Mouse (Mus musculus): Measurements from ENCODE around the gene Clec2i. TPM values are rescaled to one million over a fixed set of nuclear protein-coding genes. Genes with fewer than 3 reads are reported as not detected.

Gene Clec2i
- total and polyA plus RNA-seq, 2 experiments from 2014 or later: not detected

GRCm38 (mm10) chr6:128855477-128855876 is 31.9 kb upstream of the Clec2i start:
- H3K27ac ChIP-seq (ENCODE audit: low read depth): no peak overlapping the region
- WGBS: 71% methylated on average over 1 of the region's 1 CpGs
- no peak for DNase-seq (ENCODE audit: low spot score)

GRCm38 (mm10) chr6:128856250-128856649 is 31.1 kb upstream of the Clec2i start:
- Histone ChIP-seq H3K36me3 (replicated peaks; ENCODE audit: control insufficient read depth, insufficient read depth, low read length) (no peaks in the 10 kb centered on the region), H3K9me3 (replicated peaks; ENCODE audit: control insufficient read depth, low read length) (no peaks in the 10 kb centered on the region), H3K27ac (ENCODE audit: low read depth) (no peak overlapping the region), H3K9ac (replicated peaks; ENCODE audit: low read depth, low read length) (no peak overlapping the region), H3K4me2 (ENCODE audit: low read depth, low read length) (no peak overlapping the region), H3K27me3 (ENCODE audit: control insufficient read depth, insufficient read depth, low read length) (no peaks in the 10 kb centered on the region), H3K4me3 (ENCODE audit: low read depth, low read length) (no peak overlapping the region), H3K4me1 (ENCODE audit: control insufficient read depth, insufficient read depth) (0 out of 2 replicates have a peak, but pooled peaks cover 5% of the 10 kb centered on the region)
- DNase-seq (ENCODE audit: low spot score): peak; percentile 73
- ATAC-seq (ENCODE audit: insufficient read depth, low read depth): peak; percentile 82
- WGBS: 17% methylated on average over 5 of the region's 5 CpGs
- TF ChIP-seq CTCF (IDR thresholded peaks at IDR 0.05; ENCODE audit: low read depth): no peak
- peak; percentile 30; the same call in 1 of the 2 replicates for TF ChIP-seq EP300 (IDR thresholded peaks at IDR 0.05; ENCODE audit: low read depth)

More at GRCm38 (mm10) chr6:128855477-128855876, 31.9 kb upstream of the Clec2i start:
- no peak overlapping the region for H3K4me3 ChIP-seq (ENCODE audit: low read depth, low read length)
- H3K36me3 ChIP-seq (replicated peaks; ENCODE audit: control insufficient read depth, insufficient read depth, low read length): no peaks in the 10 kb centered on the region
- no peak overlapping the region for H3K9ac ChIP-seq (replicated peaks; ENCODE audit: low read depth, low read length)
- no peaks in the 10 kb centered on the region for H3K27me3 ChIP-seq (ENCODE audit: control insufficient read depth, insufficient read depth, low read length)
- no peak for ATAC-seq (ENCODE audit: insufficient read depth, low read depth)
- H3K4me2 ChIP-seq (ENCODE audit: low read depth, low read length): no peak overlapping the region
- H3K9me3 ChIP-seq (replicated peaks; ENCODE audit: control insufficient read depth, low read length): no peaks in the 10 kb centered on the region
- no peak for TF ChIP-seq EP300 (IDR thresholded peaks at IDR 0.05; ENCODE audit: low read depth)
- TF ChIP-seq CTCF (IDR thresholded peaks at IDR 0.05; ENCODE audit: low read depth): no peak
- peaks cover 8% of the 10 kb centered on the region; the same call in 1 of the 2 replicates for H3K4me1 ChIP-seq (ENCODE audit: control insufficient read depth, insufficient read depth)

GRCm38 (mm10) chr6:128857976-128858375 is 29.4 kb upstream of the Clec2i start:
- Histone ChIP-seq H3K9me3 (replicated peaks; ENCODE audit: control insufficient read depth, low read length) (no peaks in the 10 kb centered on the region), H3K27me3 (ENCODE audit: control insufficient read depth, insufficient read depth, low read length) (no peaks in the 10 kb centered on the region), H3K4me2 (ENCODE audit: low read depth, low read length) (no peak overlapping the region), H3K36me3 (replicated peaks; ENCODE audit: control insufficient read depth, insufficient read depth, low read length) (no peaks in the 10 kb centered on the region), H3K27ac (ENCODE audit: low read depth) (no peak overlapping the region), H3K4me1 (ENCODE audit: control insufficient read depth, insufficient read depth) (0 out of 2 replicates have a peak, but pooled peaks cover 5% of the 10 kb centered on the region), H3K4me3 (ENCODE audit: low read depth, low read length) (no peak overlapping the region), H3K9ac (replicated peaks; ENCODE audit: low read depth, low read length) (no peak overlapping the region)
- ATAC-seq (ENCODE audit: insufficient read depth, low read depth): no peak
- TF ChIP-seq EP300 (IDR thresholded peaks at IDR 0.05; ENCODE audit: low read depth) (no peak), CTCF (IDR thresholded peaks at IDR 0.05; ENCODE audit: low read depth) (no peak)
- no peak for DNase-seq (ENCODE audit: low spot score)
- WGBS: 85% methylated on average over 2 of the region's 2 CpGs

GRCm38 (mm10) chr6:128868861-128869260 is 18.5 kb upstream of the Clec2i start:
- ATAC-seq (ENCODE audit: insufficient read depth, low read depth): no peak
- H3K9me3 ChIP-seq (replicated peaks; ENCODE audit: control insufficient read depth, low read length): no peaks in the 10 kb centered on the region
- no peaks in the 10 kb centered on the region for H3K27me3 ChIP-seq (ENCODE audit: control insufficient read depth, insufficient read depth, low read length)
- H3K27ac ChIP-seq (ENCODE audit: low read depth): no peak overlapping the region
- H3K9ac ChIP-seq (replicated peaks; ENCODE audit: low read depth, low read length): no peak overlapping the region
- WGBS: 32% methylated on average over 3 of the region's 3 CpGs
- no peaks in the 10 kb centered on the region for H3K36me3 ChIP-seq (replicated peaks; ENCODE audit: control insufficient read depth, insufficient read depth, low read length)
- TF ChIP-seq EP300 (IDR thresholded peaks at IDR 0.05; ENCODE audit: low read depth) (no peak), CTCF (IDR thresholded peaks at IDR 0.05; ENCODE audit: low read depth) (no peak)
- no peak overlapping the region for H3K4me2 ChIP-seq (ENCODE audit: low read depth, low read length)
- no peak for DNase-seq (ENCODE audit: low spot score)
- no peak overlapping the region for H3K4me3 ChIP-seq (ENCODE audit: low read depth, low read length)
- H3K4me1 ChIP-seq (ENCODE audit: control insufficient read depth, insufficient read depth): no peaks in the 10 kb centered on the region

- H3K4me3 ChIP-seq (ENCODE audit: low read depth, low read length): no peak overlapping the region
- H3K27ac ChIP-seq (ENCODE audit: low read depth): no peak overlapping the region
- no peaks in the 10 kb centered on the region for H3K27me3 ChIP-seq (ENCODE audit: control insufficient read depth, insufficient read depth, low read length)
- H3K36me3 ChIP-seq (replicated peaks; ENCODE audit: control insufficient read depth, insufficient read depth, low read length): no peaks in the 10 kb centered on the region
- no peak overlapping the region for H3K9ac ChIP-seq (replicated peaks; ENCODE audit: low read depth, low read length)
- WGBS: 72% methylated on average over 1 of the region's 1 CpGs
- TF ChIP-seq CTCF (IDR thresholded peaks at IDR 0.05; ENCODE audit: low read depth) (no peak), EP300 (IDR thresholded peaks at IDR 0.05; ENCODE audit: low read depth) (no peak)
- no peaks in the 10 kb centered on the region for H3K4me1 ChIP-seq (ENCODE audit: control insufficient read depth, insufficient read depth)
- ATAC-seq (ENCODE audit: insufficient read depth, low read depth) (no peak), DNase-seq (ENCODE audit: low spot score) (no peak)
- no peak overlapping the region for H3K4me2 ChIP-seq (ENCODE audit: low read depth, low read length)
- no peaks in the 10 kb centered on the region for H3K9me3 ChIP-seq (replicated peaks; ENCODE audit: control insufficient read depth, low read length)
Measured at GRCm38 (mm10) chr6:128871910-128872610, 15.3 kb upstream of the Clec2i start.

Data from heart, postnatal 0 days (tissue).